Mouse (Mus musculus): ENCODE measurements around the gene Chd9. TPM values are rescaled to one million over a fixed set of nuclear protein-coding genes. Genes with fewer than 3 reads are reported as not detected.

The Chd9 gene
- polyA plus RNA-seq, 1 experiment from 2014 or later, result 31.5 TPM

DNA sequence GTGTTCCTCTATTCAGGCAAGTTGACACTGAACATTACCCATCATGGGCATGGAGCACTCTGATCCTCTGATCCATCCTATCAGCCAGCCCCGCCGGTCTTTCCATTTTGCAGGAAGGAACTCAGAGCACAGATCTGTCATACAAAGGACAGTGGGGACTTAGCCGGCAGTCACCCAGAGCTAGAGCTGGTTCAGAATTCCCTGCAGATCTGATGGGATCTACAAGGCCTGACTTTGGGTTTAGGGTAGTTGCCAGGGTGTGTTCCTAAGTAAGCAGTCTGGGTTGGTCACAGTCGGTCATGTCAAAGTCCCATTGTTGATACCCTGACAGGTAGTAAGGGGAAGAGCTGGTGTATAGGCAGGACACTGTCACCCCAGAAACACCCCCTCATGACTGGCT lies 39.8 kb downstream of the Chd9 start:
- H3K36me3 ChIP-seq, result no peaks in the 10 kb centered on the region
- no peaks in the 10 kb centered on the region for H3K9me3 ChIP-seq
- H3K27ac ChIP-seq, result no peak overlapping the region
- DNase-seq (ENCODE audit: low spot score), result no peak
- peaks cover 11% of the 10 kb centered on the region for H3K27me3 ChIP-seq (ENCODE audit: insufficient read depth, poor library complexity, severe bottlenecking)
- H3K4me1 ChIP-seq, result peaks cover 20% of the 10 kb centered on the region
- whole genome bisulfite sequencing, result 86% methylated on average over 4 of the region's 4 CpGs
- no peak overlapping the region for H3K4me3 ChIP-seq

DNA sequence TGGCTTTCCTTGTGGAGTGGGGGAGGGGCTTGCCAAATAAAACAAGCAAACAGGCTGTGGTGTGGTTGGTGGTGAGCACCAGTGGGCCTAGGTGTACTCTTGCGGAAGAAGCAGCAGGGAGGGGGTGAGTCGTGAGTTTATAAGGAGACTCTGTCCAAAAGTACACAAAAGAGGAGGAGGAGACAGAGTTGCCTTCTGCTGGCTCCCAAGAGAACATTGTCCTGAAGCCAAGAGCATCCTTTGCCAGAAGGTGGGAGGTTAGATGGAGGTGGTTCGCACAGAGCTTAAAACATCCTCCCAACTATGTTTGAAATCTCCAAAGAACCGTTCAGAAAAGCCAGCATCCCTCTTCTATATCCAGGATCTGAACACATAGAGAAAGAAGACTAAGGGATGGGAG lies 40.2 kb downstream of the Chd9 start:
- peaks cover 22% of the 10 kb centered on the region for H3K4me1 ChIP-seq
- 74% methylated on average over 4 of the region's 4 CpGs for whole genome bisulfite sequencing
- no peak overlapping the region for H3K4me3 ChIP-seq
- H3K9me3 ChIP-seq, result no peaks in the 10 kb centered on the region
- H3K36me3 ChIP-seq, result no peaks in the 10 kb centered on the region
- H3K27ac ChIP-seq, result no peak overlapping the region
- no peak for DNase-seq (ENCODE audit: low spot score)
- H3K27me3 ChIP-seq (ENCODE audit: insufficient read depth, poor library complexity, severe bottlenecking), result peaks cover 11% of the 10 kb centered on the region

DNA sequence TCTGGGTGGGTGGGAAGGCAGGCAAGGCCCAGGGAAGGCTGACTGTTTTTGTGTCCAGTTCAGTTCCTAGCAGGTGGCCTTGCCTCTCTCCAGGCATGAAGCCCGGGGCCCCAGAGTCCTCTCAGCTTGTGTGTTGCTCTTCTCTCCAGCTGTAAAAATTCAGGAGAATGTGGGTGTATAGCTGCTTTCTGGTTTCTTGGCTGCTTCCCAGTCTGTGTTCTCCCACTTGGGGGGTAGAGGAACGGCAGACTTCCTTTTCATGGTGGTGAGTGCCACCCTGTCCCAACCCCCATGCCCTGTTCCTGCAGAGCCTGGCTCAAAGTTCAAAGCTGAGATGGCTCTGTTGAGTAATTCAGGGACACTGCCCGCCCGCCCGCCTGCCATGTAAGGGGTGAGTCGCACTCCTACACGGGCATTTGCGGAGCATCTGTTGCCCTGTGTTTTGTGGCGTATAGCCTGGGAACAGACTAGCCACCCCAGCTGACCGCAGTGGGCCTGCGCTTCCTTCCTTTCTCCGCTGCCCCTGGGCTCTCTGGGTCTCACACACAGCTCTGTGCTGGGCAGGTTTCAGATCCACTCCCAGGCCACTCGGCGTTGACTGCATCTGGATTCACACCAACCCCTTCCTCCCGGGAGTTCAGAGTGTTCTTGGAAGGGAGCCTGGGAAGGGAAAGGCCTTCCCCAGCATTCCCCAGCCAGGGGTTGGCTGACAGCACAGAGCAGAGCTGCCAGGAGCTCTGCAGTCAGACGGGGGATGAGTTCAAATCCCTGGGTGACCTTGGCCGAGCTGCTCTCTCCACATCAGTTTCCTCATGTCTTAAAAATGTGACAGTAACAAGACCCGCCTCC lies 41.1 kb downstream of the Chd9 start:
- peaks cover 11% of the 10 kb centered on the region for H3K27me3 ChIP-seq (ENCODE audit: insufficient read depth, poor library complexity, severe bottlenecking)
- no peak for DNase-seq (ENCODE audit: low spot score)
- no peak overlapping the region for H3K27ac ChIP-seq
- H3K4me1 ChIP-seq, result peaks cover 22% of the 10 kb centered on the region
- no peaks in the 10 kb centered on the region for H3K36me3 ChIP-seq
- no peak overlapping the region for H3K4me3 ChIP-seq
- H3K9me3 ChIP-seq, result no peaks in the 10 kb centered on the region
- 39% methylated on average over 18 of the region's 18 CpGs for WGBS

DNA sequence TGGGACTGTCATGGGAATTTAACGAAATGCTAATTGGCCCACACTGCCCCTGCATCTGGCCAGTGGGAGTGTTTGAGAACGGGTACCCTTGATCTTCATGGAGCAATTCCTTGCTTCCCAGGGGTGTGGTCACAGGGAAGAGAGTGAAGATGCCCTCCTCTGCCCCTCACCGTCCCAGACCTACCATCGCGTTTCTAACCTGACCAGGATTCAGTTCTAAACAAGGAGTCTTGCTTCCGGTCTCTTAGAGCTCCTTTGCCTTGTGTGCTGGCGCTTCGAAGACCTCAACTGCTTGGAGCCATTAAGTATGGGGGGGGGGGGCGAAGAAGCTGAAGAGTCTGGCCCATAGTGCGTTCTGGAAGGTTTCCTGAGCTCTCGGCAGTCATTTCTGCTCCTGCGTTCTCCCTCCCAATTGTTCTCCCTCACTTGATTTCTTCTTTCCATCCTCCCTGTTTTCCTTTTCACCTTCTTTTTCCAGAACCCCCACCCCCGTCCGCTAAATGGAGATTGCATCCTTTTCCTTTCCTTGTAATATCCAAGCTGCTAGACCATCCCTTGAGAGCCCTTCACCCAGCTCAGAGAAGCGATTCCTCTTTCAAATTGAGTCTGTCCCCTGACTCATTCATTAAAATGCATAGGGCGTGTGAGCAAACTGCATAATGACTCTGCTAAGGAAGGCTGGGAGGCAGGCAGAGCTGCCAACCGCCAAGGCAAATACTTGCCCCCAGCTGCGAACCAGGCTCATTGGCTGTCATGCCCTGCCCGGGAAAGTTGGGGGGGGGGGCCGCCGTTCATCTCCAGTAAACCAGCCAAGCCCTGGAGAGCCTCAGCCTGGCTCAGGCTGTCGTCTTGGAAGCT lies 42.0 kb downstream of the Chd9 start:
- Histone ChIP-seq H3K27ac (no peak overlapping the region), H3K4me1 (peaks cover 22% of the 10 kb centered on the region), H3K9me3 (no peaks in the 10 kb centered on the region), H3K36me3 (no peaks in the 10 kb centered on the region), H3K27me3 (ENCODE audit: insufficient read depth, poor library complexity, severe bottlenecking) (peaks cover 11% of the 10 kb centered on the region), H3K4me3 (peak overlapping the region; percentile 36)
- WGBS, result 9% methylated on average over 22 of the region's 22 CpGs
- DNase-seq (ENCODE audit: low spot score), result no peak

DNA sequence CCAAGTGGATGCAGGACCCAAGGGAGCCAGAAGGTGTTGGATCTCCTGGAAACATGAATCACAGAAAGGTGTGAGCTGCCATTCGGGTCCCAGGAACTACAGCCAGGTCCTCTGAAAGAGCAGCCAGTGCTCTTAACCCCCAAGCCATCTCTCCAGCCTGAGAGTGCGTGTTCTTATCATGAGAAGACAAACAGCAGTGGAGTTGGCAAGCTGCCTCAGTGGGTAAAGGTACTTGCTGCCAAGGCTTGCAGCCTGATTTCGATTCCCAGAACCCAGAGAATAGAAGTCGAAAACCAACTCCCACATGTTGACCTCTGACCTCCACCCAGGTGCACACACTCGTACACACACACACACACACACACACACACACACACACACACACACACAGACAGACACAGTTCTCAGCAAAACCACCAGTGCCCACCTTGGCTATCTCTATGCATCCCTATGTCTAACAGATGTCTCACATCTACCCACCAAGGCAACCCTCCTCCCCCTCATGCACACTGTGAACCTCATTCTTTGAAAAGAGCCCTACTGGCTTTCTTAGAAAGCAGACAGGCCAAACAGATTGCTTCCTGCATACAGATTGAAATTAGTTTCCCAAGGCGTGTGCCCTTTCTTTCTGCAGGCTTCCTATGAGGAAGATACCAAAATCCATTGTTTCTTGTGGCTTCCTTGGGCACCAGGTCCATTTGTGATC lies 43.4 kb downstream of the Chd9 start:
- Histone ChIP-seq H3K27me3 (ENCODE audit: insufficient read depth, poor library complexity, severe bottlenecking) (peaks cover 11% of the 10 kb centered on the region), H3K27ac (no peak overlapping the region), H3K4me3 (no peak overlapping the region), H3K4me1 (peaks cover 28% of the 10 kb centered on the region), H3K9me3 (no peaks in the 10 kb centered on the region), H3K36me3 (no peaks in the 10 kb centered on the region)
- WGBS, result 74% methylated on average over 6 of the region's 6 CpGs
- no peak for DNase-seq (ENCODE audit: low spot score)

DNA sequence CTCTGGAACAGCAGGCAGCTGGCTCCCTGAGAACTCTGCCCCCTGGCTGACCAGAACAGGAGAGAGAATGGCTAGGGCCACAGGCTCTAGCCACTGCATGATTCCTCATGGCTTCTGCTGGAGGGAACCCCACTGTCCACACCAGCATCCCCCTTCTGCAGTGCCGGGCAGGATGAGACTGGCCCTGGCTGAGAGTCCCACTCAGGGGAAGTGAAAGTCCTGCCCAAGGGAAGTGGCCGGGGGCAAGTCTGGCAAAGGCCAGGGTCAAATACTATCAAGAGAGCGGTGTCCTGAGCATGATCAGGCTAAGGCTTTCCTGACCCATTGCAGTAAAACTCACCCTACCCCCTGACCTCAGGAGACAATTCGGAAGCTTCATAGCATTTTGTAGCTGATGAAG lies 44.9 kb downstream of the Chd9 start:
- H3K27ac ChIP-seq, result no peak overlapping the region
- H3K27me3 ChIP-seq (ENCODE audit: insufficient read depth, poor library complexity, severe bottlenecking), result peaks cover 11% of the 10 kb centered on the region
- no peak overlapping the region for H3K4me3 ChIP-seq
- 83% methylated on average over 4 of the region's 4 CpGs for WGBS
- no peak for DNase-seq (ENCODE audit: low spot score)
- H3K36me3 ChIP-seq, result no peaks in the 10 kb centered on the region
- no peaks in the 10 kb centered on the region for H3K9me3 ChIP-seq
- peaks cover 42% of the 10 kb centered on the region for H3K4me1 ChIP-seq

DNA sequence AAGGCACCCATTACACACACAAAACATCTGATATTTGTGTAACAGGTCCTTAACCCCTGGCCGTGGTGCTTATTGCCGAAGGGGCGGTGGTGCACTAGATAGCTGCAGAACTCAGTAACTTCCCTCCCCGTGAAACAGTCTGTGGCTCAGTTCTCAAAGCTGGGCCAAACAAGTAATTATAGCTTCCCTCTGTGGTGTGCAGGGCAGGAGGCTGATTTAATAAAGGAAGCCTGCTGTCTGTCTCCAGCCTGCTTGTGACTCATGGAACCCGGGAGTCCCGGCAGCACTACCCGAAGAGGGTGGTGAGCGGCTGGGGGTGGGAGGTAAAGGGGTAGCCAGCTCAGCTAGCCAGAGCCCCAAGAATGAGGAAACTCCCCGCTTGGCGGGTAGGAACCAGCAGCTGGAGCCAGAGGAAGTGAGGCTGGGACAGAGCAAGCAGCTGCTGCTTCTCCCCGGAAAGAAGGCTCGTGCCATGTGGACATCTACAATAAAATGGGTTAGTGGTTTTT lies 48.1 kb downstream of the Chd9 start:
- no peak for DNase-seq (ENCODE audit: low spot score)
- Histone ChIP-seq H3K4me3 (peak overlapping the region; percentile 75), H3K9me3 (no peaks in the 10 kb centered on the region), H3K36me3 (no peaks in the 10 kb centered on the region), H3K4me1 (peaks cover 22% of the 10 kb centered on the region), H3K27me3 (ENCODE audit: insufficient read depth, poor library complexity, severe bottlenecking) (no peaks in the 10 kb centered on the region), H3K27ac (peak overlapping the region; percentile 88)
- 4% methylated on average over 12 of the region's 12 CpGs for WGBS

DNA sequence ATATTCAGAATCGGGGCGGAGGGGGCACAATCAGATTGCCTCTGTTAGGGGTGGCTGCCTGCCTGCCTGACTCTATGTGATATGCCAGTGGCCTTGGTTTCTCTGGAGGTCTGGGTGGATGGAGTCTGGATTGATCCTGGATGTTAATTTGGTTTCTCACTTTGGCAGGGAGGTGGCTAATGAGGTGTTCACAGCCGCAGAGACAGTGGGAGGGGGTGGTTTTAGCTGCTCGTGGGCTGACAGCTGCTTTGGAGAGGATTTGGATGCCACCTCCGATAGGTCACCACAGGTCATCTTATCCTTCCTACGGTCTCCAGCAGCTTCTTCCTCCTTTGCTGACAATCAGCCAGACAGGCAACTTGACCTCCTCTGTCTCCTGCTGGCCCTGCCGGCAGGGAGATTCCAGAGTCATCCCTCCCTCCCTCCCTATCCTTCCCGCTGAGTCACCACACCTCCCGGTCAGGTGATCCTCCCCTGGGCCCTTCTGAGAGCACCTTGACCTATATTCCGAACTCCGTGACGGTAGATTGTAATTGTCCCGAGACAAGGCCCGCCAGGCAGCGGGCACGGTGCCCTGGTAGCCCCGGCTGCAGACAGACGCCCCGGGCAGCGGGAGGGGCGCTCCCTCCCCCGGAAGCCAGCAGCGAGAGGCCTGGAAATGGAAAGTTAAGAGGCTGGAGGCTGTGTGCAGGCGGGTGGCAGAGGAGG lies 48.7 kb downstream of the Chd9 start:
- DNase-seq (ENCODE audit: low spot score), result peak; percentile 86
- Histone ChIP-seq H3K9me3 (no peaks in the 10 kb centered on the region), H3K36me3 (no peaks in the 10 kb centered on the region), H3K4me3 (peak overlapping the region; percentile 75), H3K27me3 (ENCODE audit: insufficient read depth, poor library complexity, severe bottlenecking) (no peaks in the 10 kb centered on the region), H3K27ac (peak overlapping the region; percentile 88), H3K4me1 (peaks cover 22% of the 10 kb centered on the region)
- WGBS, result 2% methylated on average over 24 of the region's 24 CpGs

DNA sequence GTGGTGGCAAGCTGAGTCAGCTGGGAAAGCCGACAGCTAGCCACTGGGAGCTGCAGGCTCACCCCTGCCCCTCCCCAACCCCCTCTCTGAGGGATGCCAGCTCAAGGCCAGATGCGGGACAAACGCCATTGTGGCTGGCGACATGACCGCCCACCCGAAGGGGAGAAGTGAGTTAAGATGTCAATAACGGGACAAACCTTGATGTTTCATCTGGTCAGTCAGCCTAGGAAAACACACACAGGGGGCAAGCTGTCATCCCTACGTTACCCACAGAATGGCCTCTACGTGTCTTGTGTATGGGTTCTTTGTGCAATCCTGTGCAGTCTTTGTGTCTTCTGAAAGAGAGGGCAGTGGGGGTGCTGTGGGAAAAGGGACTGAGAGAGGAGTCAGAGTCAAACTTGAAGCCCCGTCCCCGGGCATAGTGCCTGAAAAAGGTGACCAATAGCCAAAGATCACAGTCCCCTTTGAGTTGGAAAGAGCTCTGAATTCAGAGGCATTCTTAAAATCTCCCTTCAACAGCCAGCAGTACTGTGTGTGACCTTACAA lies 49.4 kb downstream of the Chd9 start:
- DNase-seq (ENCODE audit: low spot score), result no peak
- WGBS, result 2% methylated on average over 11 of the region's 11 CpGs
- peaks cover 22% of the 10 kb centered on the region for H3K4me1 ChIP-seq
- no peaks in the 10 kb centered on the region for H3K9me3 ChIP-seq
- H3K27me3 ChIP-seq (ENCODE audit: insufficient read depth, poor library complexity, severe bottlenecking), result no peaks in the 10 kb centered on the region
- H3K4me3 ChIP-seq, result peak overlapping the region; percentile 75
- no peaks in the 10 kb centered on the region for H3K36me3 ChIP-seq
- peak overlapping the region; percentile 88 for H3K27ac ChIP-seq

DNA sequence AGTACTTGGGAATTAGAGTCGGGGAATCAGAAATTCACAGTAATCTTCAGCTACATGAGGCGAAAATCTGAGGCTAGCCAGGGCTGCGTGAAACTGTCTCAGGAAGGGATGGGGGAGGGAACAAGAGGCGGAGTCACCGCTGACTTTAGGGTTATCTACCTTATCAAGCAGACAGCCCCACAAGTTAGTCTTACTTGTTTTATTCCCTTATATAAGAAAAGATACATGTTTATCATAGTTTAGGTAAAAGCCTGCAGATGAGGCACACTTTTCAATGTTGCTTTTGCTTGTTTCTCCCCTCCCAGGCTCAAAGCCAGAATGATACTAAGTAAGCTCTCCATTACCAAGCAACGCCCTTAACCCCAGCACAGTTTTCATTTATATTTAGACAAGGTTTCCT lies 50.4 kb downstream of the Chd9 start:
- no peak overlapping the region for H3K4me3 ChIP-seq
- DNase-seq (ENCODE audit: low spot score), result no peak
- no peaks in the 10 kb centered on the region for H3K27me3 ChIP-seq (ENCODE audit: insufficient read depth, poor library complexity, severe bottlenecking)
- peaks cover 19% of the 10 kb centered on the region for H3K4me1 ChIP-seq
- H3K9me3 ChIP-seq, result no peaks in the 10 kb centered on the region
- H3K36me3 ChIP-seq, result no peaks in the 10 kb centered on the region
- 54% methylated on average over 6 of the region's 6 CpGs for WGBS
- H3K27ac ChIP-seq, result no peak overlapping the region

DNA sequence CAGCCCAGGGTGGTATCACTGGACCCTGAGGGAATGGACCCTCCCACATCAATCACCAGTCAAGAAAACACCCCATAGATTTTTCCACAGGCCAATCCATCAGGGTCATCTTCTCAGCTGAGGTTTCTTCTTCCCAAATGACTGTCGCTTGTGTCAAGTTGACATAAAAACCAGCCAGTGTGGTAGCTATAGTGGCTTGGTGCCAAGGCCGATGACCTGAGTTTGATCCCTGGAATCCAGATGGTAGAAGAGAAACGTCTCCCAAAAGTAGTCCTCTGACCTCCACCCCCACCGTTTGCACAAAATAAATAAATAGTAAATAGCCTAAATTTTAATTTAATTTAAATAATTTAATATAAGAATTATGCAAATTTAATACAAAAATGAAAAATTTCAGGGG lies 51.9 kb downstream of the Chd9 start:
- Histone ChIP-seq H3K27me3 (ENCODE audit: insufficient read depth, poor library complexity, severe bottlenecking) (peaks cover 3% of the 10 kb centered on the region; the same call in 1 of the 2 replicates), H3K36me3 (no peaks in the 10 kb centered on the region), H3K27ac (no peak overlapping the region), H3K4me1 (peaks cover 19% of the 10 kb centered on the region), H3K4me3 (no peak overlapping the region), H3K9me3 (no peaks in the 10 kb centered on the region)
- no peak for DNase-seq (ENCODE audit: low spot score)
- WGBS, result 77% methylated on average over 4 of the region's 4 CpGs

DNA sequence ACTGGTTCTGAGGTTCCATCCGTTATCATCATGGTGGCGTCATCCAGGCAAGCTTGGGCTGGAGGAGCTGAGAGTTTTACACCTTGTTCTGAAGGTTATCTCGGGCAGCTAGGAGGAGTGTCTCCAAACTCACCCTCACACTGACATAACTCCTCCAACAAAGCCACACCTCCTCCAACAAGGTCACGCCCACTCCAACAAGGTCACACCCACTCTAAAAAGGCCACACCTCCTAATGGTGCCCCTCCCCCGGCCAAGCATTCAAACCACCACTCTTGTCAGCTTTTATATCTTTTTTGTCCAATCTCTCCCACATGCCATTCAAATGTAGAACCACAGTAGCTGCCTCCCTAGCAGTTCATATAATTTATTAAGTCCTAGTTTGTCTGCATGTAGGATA lies 53.0 kb downstream of the Chd9 start:
- H3K4me1 ChIP-seq, result peaks cover 17% of the 10 kb centered on the region
- no peak overlapping the region for H3K27ac ChIP-seq
- no peaks in the 10 kb centered on the region for H3K36me3 ChIP-seq
- 72% methylated on average over 5 of the region's 5 CpGs for WGBS
- no peak overlapping the region for H3K4me3 ChIP-seq
- peaks cover 13% of the 10 kb centered on the region; the same call in 1 of the 2 replicates for H3K27me3 ChIP-seq (ENCODE audit: insufficient read depth, poor library complexity, severe bottlenecking)
- no peaks in the 10 kb centered on the region for H3K9me3 ChIP-seq
- DNase-seq (ENCODE audit: low spot score), result no peak

All from heart, embryonic 10.5 days (tissue).